8 mouse cellular contexts compared by ENCODE assay signal in genomic region chr7:118992080-118992560, GRCm38 (mm10). TPM values are rescaled to one million over a fixed set of nuclear protein-coding genes. Genes with fewer than 3 reads are reported as not detected.
DNase-seq lines count a peak whose midpoint lies in the region; ATAC-seq lines count a peak whose summit lies in the region.
"Had no signal": no experiment of that assay in that cellular context is flagged by ENCODE, and none has a peak within 500 bp of the region (broad histone marks: within the 10 kb centered on the region; RNA-seq: fewer than 3 reads in every experiment).

No protein-coding gene starts in this region.

- peak overlapping the region; percentile 85 for H3K4me2 ChIP-seq in kidney, embryonic 15.5 days
- H3K4me2 ChIP-seq in embryonic facial prominence, embryonic 12.5 days (replicated peaks): 0 out of 2 replicates have a peak overlapping the region, but pooled peaks have one; percentile 4
- H3K4me2 ChIP-seq in forebrain, embryonic 16.5 days (ENCODE audit: low read length): peak overlapping the region; percentile 94
- H3K4me2 ChIP-seq in midbrain, embryonic 15.5 days: peak overlapping the region; percentile 83

- ATAC-seq in kidney, embryonic 15.5 days (replicated peaks; ENCODE audit: low FRiP score): no peak
- ATAC-seq in embryonic facial prominence, embryonic 12.5 days (ENCODE audit: insufficient number of reproducible peaks, insufficient read depth, low FRiP score, low TSS enrichment): no peak
- no peak for ATAC-seq in forebrain, embryonic 16.5 days
- no peak for ATAC-seq in midbrain, embryonic 15.5 days (replicated peaks)
- ATAC-seq: liver, postnatal 0 days had no signal

- H3K9me3 ChIP-seq in kidney, embryonic 15.5 days (replicated peaks): no peaks in the 10 kb centered on the region
- H3K9me3 ChIP-seq in embryonic facial prominence, embryonic 12.5 days: no peaks in the 10 kb centered on the region
- H3K9me3 ChIP-seq in forebrain, embryonic 16.5 days (ENCODE audit: control insufficient read depth, low read length): no peaks in the 10 kb centered on the region
- no peaks in the 10 kb centered on the region for H3K9me3 ChIP-seq in midbrain, embryonic 15.5 days

- no peak for DNase-seq in kidney, adult 18-20 months
- DNase-seq in right cerebral cortex, postnatal 10 days (ENCODE audit: low spot score in 2 of 2): no peak
- no peak for DNase-seq in lung, postnatal 36 days
- DNase-seq: liver, postnatal 0 days had no signal

- 0 out of 2 replicates have a peak overlapping the region, but pooled peaks have one; percentile 19 for H3K27ac ChIP-seq in kidney, embryonic 15.5 days
- H3K27ac ChIP-seq in embryonic facial prominence, embryonic 12.5 days: no peak overlapping the region
- H3K27ac ChIP-seq in forebrain, embryonic 16.5 days (ENCODE audit: low read length): peak overlapping the region; percentile 50
- H3K27ac ChIP-seq in midbrain, embryonic 15.5 days: peak overlapping the region; percentile 53; the same call in 1 of the 2 replicates

- no peaks in the 10 kb centered on the region for H3K27me3 ChIP-seq in kidney, embryonic 15.5 days
- no peaks in the 10 kb centered on the region for H3K27me3 ChIP-seq in embryonic facial prominence, embryonic 12.5 days
- H3K27me3 ChIP-seq in forebrain, embryonic 16.5 days (replicated peaks; ENCODE audit: control insufficient read depth, insufficient read depth, low read length): no peaks in the 10 kb centered on the region
- H3K27me3 ChIP-seq in midbrain, embryonic 15.5 days (replicated peaks): no peaks in the 10 kb centered on the region

- H3K36me3 ChIP-seq in kidney, embryonic 15.5 days: no peaks in the 10 kb centered on the region
- no peaks in the 10 kb centered on the region for H3K36me3 ChIP-seq in embryonic facial prominence, embryonic 12.5 days
- H3K36me3 ChIP-seq in forebrain, embryonic 16.5 days (ENCODE audit: control insufficient read depth, insufficient read depth): no peaks in the 10 kb centered on the region
- no peaks in the 10 kb centered on the region for H3K36me3 ChIP-seq in midbrain, embryonic 15.5 days (replicated peaks)

- 36% methylated on average over 6 of the region's 6 CpGs for WGBS in kidney, embryonic 15.5 days
- whole genome bisulfite sequencing in embryonic facial prominence, embryonic 12.5 days: 27% methylated on average over 6 of the region's 6 CpGs
- 16% methylated on average over 6 of the region's 6 CpGs for WGBS in forebrain, embryonic 16.5 days
- 17% methylated on average over 6 of the region's 6 CpGs for WGBS in midbrain, embryonic 15.5 days

- no peak overlapping the region for H3K9ac ChIP-seq in kidney, embryonic 15.5 days
- H3K9ac ChIP-seq in embryonic facial prominence, embryonic 12.5 days: no peak overlapping the region
- H3K9ac ChIP-seq in forebrain, embryonic 16.5 days (replicated peaks; ENCODE audit: low read depth, low read length): no peak overlapping the region
- no peak overlapping the region for H3K9ac ChIP-seq in midbrain, embryonic 15.5 days
- H3K9ac ChIP-seq: liver, postnatal 0 days had no signal

- no peak overlapping the region for H3K4me3 ChIP-seq in kidney, embryonic 15.5 days (replicated peaks)
- no peak overlapping the region for H3K4me3 ChIP-seq in embryonic facial prominence, embryonic 12.5 days
- H3K4me3 ChIP-seq in forebrain, embryonic 16.5 days (replicated peaks; ENCODE audit: low read length): no peak overlapping the region
- H3K4me3 ChIP-seq in midbrain, embryonic 15.5 days: no peak overlapping the region

- peaks cover 46% of the 10 kb centered on the region for H3K4me1 ChIP-seq in kidney, embryonic 15.5 days
- H3K4me1 ChIP-seq in embryonic facial prominence, embryonic 12.5 days: peaks cover 30% of the 10 kb centered on the region
- peaks cover 64% of the 10 kb centered on the region for H3K4me1 ChIP-seq in forebrain, embryonic 16.5 days (replicated peaks; ENCODE audit: control insufficient read depth, insufficient read depth, low read length)
- peaks cover 55% of the 10 kb centered on the region for H3K4me1 ChIP-seq in midbrain, embryonic 15.5 days

RNA-seq across cellular contexts. Expression of gene Gprc5b, which starts 2.9 kb away (rescaled TPM):
- 4.7 and 7.5 TPM in 2 replicates for polyA plus RNA-seq in kidney, embryonic 15.5 days (2015; fragmentation: Nextera tagmentation; extraction: Ambion mirVana)
- polyA plus RNA-seq in embryonic facial prominence, embryonic 12.5 days (2016; fragmentation: Nextera tagmentation; extraction: Ambion mirVana): 9.2 and 10.5 TPM in 2 replicates
- polyA plus RNA-seq in forebrain, embryonic 16.5 days (2015; fragmentation: Nextera tagmentation; extraction: Ambion mirVana): 5.9 and 6.2 TPM in 2 replicates
- 6.1 TPM in 2 replicates for polyA plus RNA-seq in midbrain, embryonic 15.5 days (2015; fragmentation: Nextera tagmentation; extraction: Ambion mirVana)

Comparison
In these comparisons a context has a peak if more than half of its experiments do, and no peak if none do; other contexts are left out.
1. H3K4me2 ChIP-seq: peak in every context shown above with its lines; median percentile 94 in forebrain, embryonic 16.5 days; 85 in kidney, embryonic 15.5 days; 83 in midbrain, embryonic 15.5 days; 4 in embryonic facial prominence, embryonic 12.5 days.